Mouse (Mus musculus): Measurements from ENCODE around the gene Eif2s3y.

The Eif2s3y gene

DNA sequence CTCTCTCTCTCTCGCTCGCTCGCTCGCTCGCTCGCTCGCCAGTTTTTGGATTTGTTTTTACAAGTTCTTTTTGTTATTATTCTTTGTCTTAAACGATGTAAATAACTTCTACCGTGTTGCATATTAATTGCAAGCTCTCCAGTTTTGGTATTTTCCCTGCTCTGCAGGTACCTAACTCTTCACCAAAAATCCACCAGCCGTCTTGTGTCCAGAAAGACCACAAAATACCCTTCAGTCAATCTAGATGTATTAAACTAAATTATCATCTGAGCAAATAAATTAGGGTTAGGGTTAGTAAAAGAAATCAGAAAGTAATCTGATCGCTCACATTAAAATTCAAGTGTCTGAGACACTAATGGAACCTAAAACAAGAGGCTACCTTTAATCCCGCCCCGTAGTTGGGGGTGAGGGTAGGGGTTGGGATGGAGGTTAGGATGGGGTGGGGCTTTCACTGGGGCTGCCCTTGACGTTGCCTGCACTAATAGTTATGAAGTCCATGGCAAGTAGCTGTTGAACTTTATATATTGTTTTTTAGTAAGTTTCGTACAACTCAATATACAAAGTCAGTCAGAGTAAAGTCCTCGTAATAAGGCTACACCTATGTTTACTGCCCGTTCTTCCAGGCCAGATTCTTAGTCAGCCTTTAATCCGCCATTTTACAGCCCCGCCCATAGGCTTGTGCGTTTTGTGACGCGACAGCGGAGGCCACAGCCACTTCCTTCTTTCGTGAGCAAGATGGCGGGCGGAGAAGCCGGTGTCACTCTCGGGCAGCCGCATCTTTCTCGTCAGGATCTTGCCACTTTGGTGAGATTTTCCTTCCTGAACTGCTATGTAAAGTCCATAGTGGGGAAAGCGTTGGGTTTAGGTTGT is at the start of gene Eif2s3y:
Gene Eif2s3y (plus strand): TSS at position 662 of the 870 bp plus-strand sequence.
- peak in 1 of 2 experiments; percentile 81 for DNase-seq (ENCODE audit: low spot score in 2 of 2)

All from spleen, postnatal 36 days (tissue).